Mouse (Mus musculus) macrophage (primary cell): ENCODE data around the gene Rex1bd. TPM values are rescaled to one million over a fixed set of nuclear protein-coding genes. Genes with fewer than 3 reads are reported as not detected.

Source experiments
- H3K27ac ChIP-seq: fragments of 350-480 bp; formaldehyde crosslinking; 2 replicates; pipeline ENCODE4 v1.9.0; 2021
- H3K36me3 ChIP-seq: fragments of 350-480 bp; formaldehyde crosslinking; 2 replicates; pipeline ENCODE4 v1.9.0; 2021; ENCODE audit errors: inconsistent target
- H3K4me3 ChIP-seq: fragments of 350-480 bp; formaldehyde crosslinking; 2 replicates; pipeline ENCODE4 v1.9.0; 2021; ENCODE audit errors: inconsistent target
- H3K79me2 ChIP-seq: fragments of 350-480 bp; formaldehyde crosslinking; 2 replicates; pipeline ENCODE4 v1.9.0; 2021; ENCODE audit errors: inconsistent target
- WGBS: methylation state at CpG from one replicate; pipeline ENCODE4 v1.1.7; 2026; ENCODE audit warnings: inconsistent platforms; ENCODE audit not compliant: missing documents; 5-methylcytosine and 5-hydroxymethylcytosine counted together
- polyA plus RNA-seq: library from polyadenylated mRNA; stranded (reverse); fragments of 250-400 nt; gene quantifications from 3 replicates; pipeline ENCODE4 v1.2.4, GENCODE M21; 2018; ENCODE audit warnings: inconsistent platforms
- total RNA-seq, 78 experiments: library from RNA; depleted of rRNA; stranded (reverse); fragments of 250-400 nt; gene quantifications; 1 replicate in 9 of 78; 2 replicates in 24 of 78; 3 replicates in 43 of 78; 4 replicates in 2 of 78; pipeline ENCODE4 v1.2.4; 2018; ENCODE audit warnings: inconsistent platforms in 56 of 78

The Rex1bd gene
- total RNA-seq (2018; cell fraction: chromatin; rRNA removed), result 10 to 100 TPM in 18 of 26 experiments, 1 to 10 TPM in 8; 4.0 to 44.4 (median 19.7) TPM
- 100 to 1,000 TPM in 7 of 26 experiments, 10 to 100 TPM in 19; 62.5 to 111 (median 90.4) TPM for total RNA-seq (2018; cell fraction: cytosol; rRNA removed)
- 10 to 100 TPM in 25 of 26 experiments, 1 to 10 TPM in 1; 7.9 to 67.7 (median 32.9) TPM for total RNA-seq (2018; cell fraction: nucleus; rRNA removed)
- 37.3 to 87.0 TPM (median 75.4 TPM) in 3 replicates for polyA plus RNA-seq

GRCm38 (mm10) chr8:70506328-70507026 lies at the start of gene Rex1bd:
Rex1bd (minus strand) TSS chr8:70506752.
- peaks cover 33% of the 10 kb centered on the region for H3K79me2 ChIP-seq
- H3K27ac ChIP-seq, result peak within 1 kb of the TSS; percentile 29
- WGBS, result 9% methylated on average over 27 of the region's 40 CpGs
- peaks cover 7% of the 10 kb centered on the region; the same call in 1 of the 2 replicates for H3K36me3 ChIP-seq
- peak within 1 kb of the TSS; percentile 63 for H3K4me3 ChIP-seq

- WGBS, result 71% methylated on average over 4 of the region's 4 CpGs
- peaks cover 99% of the 10 kb centered on the region for H3K79me2 ChIP-seq
- H3K36me3 ChIP-seq, result no peaks in the 10 kb centered on the region
- H3K4me3 ChIP-seq, result no peak overlapping the region
- H3K27ac ChIP-seq, result no peak overlapping the region
Observed at GRCm38 (mm10) chr8:70555079-70555747, 48.7 kb upstream of the Rex1bd start.

GRCm38 (mm10) chr8:70553740-70554139 lies 47.2 kb upstream of the Rex1bd start:
- H3K79me2 ChIP-seq, result peaks cover 100% of the 10 kb centered on the region
- no peaks in the 10 kb centered on the region for H3K36me3 ChIP-seq
- H3K4me3 ChIP-seq, result no peak overlapping the region
- peak overlapping the region; percentile 17; the same call in 1 of the 2 replicates for H3K27ac ChIP-seq

GRCm38 (mm10) chr8:70552836-70553235 lies 46.3 kb upstream of the Rex1bd start:
- peaks cover 100% of the 10 kb centered on the region for H3K79me2 ChIP-seq
- H3K36me3 ChIP-seq, result no peaks in the 10 kb centered on the region
- peak overlapping the region; percentile 92; the same call in 1 of the 2 replicates for H3K27ac ChIP-seq
- H3K4me3 ChIP-seq, result no peak overlapping the region
- WGBS, result 90% methylated on average over 1 of the region's 1 CpGs

- no peak overlapping the region for H3K4me3 ChIP-seq
- whole genome bisulfite sequencing, result 19% methylated on average over 3 of the region's 3 CpGs
Observed at GRCm38 (mm10) chr8:70551558-70552161, 45.1 kb upstream of the Rex1bd start.

GRCm38 (mm10) chr8:70549412-70550184 lies 43.0 kb upstream of the Rex1bd start:
- Histone ChIP-seq H3K79me2 (peaks cover 100% of the 10 kb centered on the region), H3K4me3 (no peak overlapping the region), H3K27ac (peak overlapping the region; percentile 92), H3K36me3 (no peaks in the 10 kb centered on the region)
- WGBS, result 35% methylated on average over 10 of the region's 10 CpGs

More at GRCm38 (mm10) chr8:70551558-70552161, 45.1 kb upstream of the Rex1bd start:
- no peaks in the 10 kb centered on the region for H3K36me3 ChIP-seq
- H3K27ac ChIP-seq, result peak overlapping the region; percentile 92
- peaks cover 100% of the 10 kb centered on the region for H3K79me2 ChIP-seq

- WGBS, result 94% methylated on average over 6 of the region's 6 CpGs
Observed at GRCm38 (mm10) chr8:70547762-70548161, 41.2 kb upstream of the Rex1bd start.

GRCm38 (mm10) chr8:70546412-70546811 lies 39.9 kb upstream of the Rex1bd start:
- Histone ChIP-seq H3K27ac (peak overlapping the region; percentile 92), H3K4me3 (no peak overlapping the region), H3K79me2 (peaks cover 96% of the 10 kb centered on the region), H3K36me3 (no peaks in the 10 kb centered on the region)
- 40% methylated on average over 4 of the region's 4 CpGs for WGBS

More at GRCm38 (mm10) chr8:70547762-70548161, 41.2 kb upstream of the Rex1bd start:
- Histone ChIP-seq H3K4me3 (no peak overlapping the region), H3K27ac (peak overlapping the region; percentile 92), H3K79me2 (peaks cover 96% of the 10 kb centered on the region), H3K36me3 (no peaks in the 10 kb centered on the region)

- peak overlapping the region; percentile 92 for H3K27ac ChIP-seq
- H3K79me2 ChIP-seq, result peaks cover 94% of the 10 kb centered on the region
- no peak overlapping the region for H3K4me3 ChIP-seq
- no peaks in the 10 kb centered on the region for H3K36me3 ChIP-seq
- 8% methylated on average over 6 of the region's 6 CpGs for WGBS
Observed at GRCm38 (mm10) chr8:70544200-70544687, 37.7 kb upstream of the Rex1bd start.

- Histone ChIP-seq H3K36me3 (no peaks in the 10 kb centered on the region), H3K4me3 (peak overlapping the region; percentile 96), H3K27ac (peak overlapping the region; percentile 92), H3K79me2 (peaks cover 62% of the 10 kb centered on the region)
- WGBS, result 40% methylated on average over 5 of the region's 5 CpGs
Observed at GRCm38 (mm10) chr8:70541081-70541480, 34.5 kb upstream of the Rex1bd start.

- no peaks in the 10 kb centered on the region for H3K36me3 ChIP-seq
- H3K4me3 ChIP-seq, result peak overlapping the region; percentile 96
- peaks cover 57% of the 10 kb centered on the region for H3K79me2 ChIP-seq
- WGBS, result 14% methylated on average over 7 of the region's 7 CpGs
- H3K27ac ChIP-seq, result peak overlapping the region; percentile 92
Observed at GRCm38 (mm10) chr8:70540507-70541071, 34.0 kb upstream of the Rex1bd start.

- 4% methylated on average over 4 of the region's 4 CpGs for WGBS
- Histone ChIP-seq H3K36me3 (peaks cover 4% of the 10 kb centered on the region; the same call in 1 of the 2 replicates), H3K79me2 (peaks cover 52% of the 10 kb centered on the region), H3K27ac (peak overlapping the region; percentile 92), H3K4me3 (peak overlapping the region; percentile 96)
Observed at GRCm38 (mm10) chr8:70540013-70540506, 33.5 kb upstream of the Rex1bd start.

- H3K27ac ChIP-seq, result peak within 1 kb of the TSS; percentile 92
- peaks cover 45% of the 10 kb centered on the region for H3K79me2 ChIP-seq
- peaks cover 12% of the 10 kb centered on the region; the same call in 1 of the 2 replicates for H3K36me3 ChIP-seq
- H3K4me3 ChIP-seq, result peak within 1 kb of the TSS; percentile 96
- under 1% methylated on average over 43 of the region's 58 CpGs for WGBS
Observed at GRCm38 (mm10) chr8:70539077-70539813, 32.7 kb upstream of the Rex1bd start, which contains the start of gene Ell. Ell (plus strand) TSS chr8:70539457.
